Mouse (Mus musculus) forebrain, embryonic 15.5 days (tissue): ENCODE measurements around the gene Nrtn. TPM values are rescaled to one million over a fixed set of nuclear protein-coding genes. Genes with fewer than 3 reads are reported as not detected.

Experiments used
- ATAC-seq: fragments of 200-750 bp; cut with Nextera tagmentation; replicated peaks from 2 replicates; pipeline ENCODE4 v1.8.0; 2017; ENCODE audit warnings: mild to moderate bottlenecking, moderate TSS enrichment, moderate library complexity
- H3K27ac ChIP-seq: fragments of 300-500 bp; sonication (generic); replicated peaks from 2 replicates; pipeline ENCODE4 v1.5.1; 2015; ENCODE audit warnings: mild to moderate bottlenecking, inconsistent platforms
- H3K27me3 ChIP-seq: fragments of 300-500 bp; sonication (generic); 2 replicates; pipeline ENCODE4 v1.6.1; 2015; ENCODE audit warnings: inconsistent platforms
- H3K36me3 ChIP-seq: fragments of 300-500 bp; sonication (generic); 2 replicates; pipeline ENCODE4 v1.6.1; 2015; ENCODE audit warnings: mild to moderate bottlenecking, inconsistent platforms
- H3K4me1 ChIP-seq: fragments of 300-500 bp; sonication (generic); 2 replicates; pipeline ENCODE4 v1.6.1; 2015; ENCODE audit warnings: inconsistent platforms
- H3K4me2 ChIP-seq: fragments of 300-500 bp; sonication (generic); replicated peaks from 2 replicates; pipeline ENCODE4 v1.6.1; 2015; ENCODE audit warnings: mild to moderate bottlenecking, inconsistent platforms
- H3K4me3 ChIP-seq: fragments of 300-500 bp; sonication (generic); 2 replicates; pipeline ENCODE4 v1.5.1; 2015; ENCODE audit warnings: mild to moderate bottlenecking, inconsistent platforms
- H3K9ac ChIP-seq: fragments of 300-500 bp; sonication (generic); replicated peaks from 2 replicates; pipeline ENCODE4 v1.6.1; 2015; ENCODE audit warnings: mild to moderate bottlenecking, inconsistent platforms
- H3K9me3 ChIP-seq: fragments of 300-500 bp; sonication (generic); 2 replicates; pipeline ENCODE4 v1.6.1; 2016; ENCODE audit warnings: inconsistent platforms
- WGBS: fragments of 180-500 bp; shearing (Covaris S2); methylation state at CpG from one replicate; pipeline ENCODE4 v1.1.7; 2015; ENCODE audit warnings: mixed read lengths; 5-methylcytosine and 5-hydroxymethylcytosine counted together
- polyA plus RNA-seq: library from polyadenylated mRNA; unstranded; fragments of >200 nt; fragmentation: Nextera tagmentation; extraction: Ambion mirVana; gene quantifications from 2 replicates; pipeline ENCODE4 v1.2.1, GENCODE M21; 2015

Nrtn gene
- polyA plus RNA-seq, 1 experiment from 2014 or later = 1.2 TPM

DNA sequence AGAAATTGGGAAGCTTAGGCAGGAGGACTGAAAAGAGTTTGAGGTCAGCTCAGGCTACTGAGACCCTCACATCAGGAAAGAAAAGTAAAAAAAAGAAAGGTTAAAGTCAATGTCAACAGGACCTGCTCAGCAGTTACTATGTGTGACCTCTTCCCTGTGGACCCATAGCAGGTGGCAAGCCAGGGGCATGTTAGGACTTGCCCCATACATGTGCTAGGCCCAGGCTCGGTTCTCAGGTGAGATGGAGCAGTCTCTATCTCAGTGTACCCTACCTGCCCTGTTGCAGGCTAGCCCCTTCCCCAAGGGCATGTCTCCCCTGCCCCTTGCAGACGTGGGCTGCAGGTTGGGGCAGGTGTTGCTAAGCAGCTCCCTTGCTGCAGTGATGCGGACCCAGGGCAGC is 47.6 kb downstream of the Nrtn start:
- Histone ChIP-seq H3K36me3 (peaks cover 81% of the 10 kb centered on the region), H3K27me3 (no peaks in the 10 kb centered on the region), H3K4me3 (no peak overlapping the region), H3K4me2 (no peak overlapping the region), H3K9ac (no peak overlapping the region), H3K9me3 (no peaks in the 10 kb centered on the region), H3K27ac (no peak overlapping the region), H3K4me1 (no peaks in the 10 kb centered on the region)
- ATAC-seq = no peak
- WGBS = 89% methylated on average over 3 of the region's 3 CpGs

GRCm38 (mm10) chr17:56708692-56709091 is 48.6 kb downstream of the Nrtn start:
- no peak overlapping the region for H3K9ac ChIP-seq
- no peak for ATAC-seq
- no peak overlapping the region for H3K4me2 ChIP-seq
- H3K9me3 ChIP-seq = no peaks in the 10 kb centered on the region
- H3K36me3 ChIP-seq = peaks cover 87% of the 10 kb centered on the region
- H3K4me3 ChIP-seq = no peak overlapping the region
- no peaks in the 10 kb centered on the region for H3K27me3 ChIP-seq
- H3K27ac ChIP-seq = no peak overlapping the region
- H3K4me1 ChIP-seq = no peaks in the 10 kb centered on the region
- WGBS = 82% methylated on average over 4 of the region's 4 CpGs

DNA sequence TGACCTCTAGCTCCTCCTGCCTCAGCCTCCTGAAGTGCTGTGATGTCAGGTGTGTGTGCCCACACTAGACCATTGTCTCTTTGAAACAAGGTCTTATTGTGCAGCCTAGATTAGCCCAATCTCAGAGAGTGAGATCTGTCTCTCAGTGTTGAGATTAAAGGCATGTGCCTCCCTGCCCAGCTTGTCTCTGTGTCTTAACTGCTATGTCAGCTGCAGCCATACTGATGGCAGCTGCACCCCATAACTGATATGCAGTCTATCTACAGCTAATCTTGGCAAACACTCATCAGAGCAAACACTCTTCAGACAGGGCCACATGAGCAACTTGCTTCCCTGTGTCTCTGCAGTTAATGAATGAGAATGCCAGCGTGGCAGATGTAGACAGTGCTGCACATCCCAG is 50.8 kb downstream of the Nrtn start:
- Histone ChIP-seq H3K27ac (no peak overlapping the region), H3K4me3 (no peak overlapping the region), H3K4me1 (no peaks in the 10 kb centered on the region), H3K9ac (no peak overlapping the region), H3K27me3 (no peaks in the 10 kb centered on the region), H3K4me2 (no peak overlapping the region), H3K36me3 (peaks cover 94% of the 10 kb centered on the region), H3K9me3 (no peaks in the 10 kb centered on the region)
- 95% methylated on average over 1 of the region's 1 CpGs for WGBS
- ATAC-seq = no peak

- Histone ChIP-seq H3K36me3 (peaks cover 95% of the 10 kb centered on the region), H3K4me1 (no peaks in the 10 kb centered on the region), H3K27me3 (no peaks in the 10 kb centered on the region), H3K4me2 (no peak overlapping the region), H3K4me3 (no peak overlapping the region), H3K9ac (no peak overlapping the region), H3K27ac (no peak overlapping the region), H3K9me3 (no peaks in the 10 kb centered on the region)
- ATAC-seq = no peak
- 89% methylated on average over 4 of the region's 4 CpGs for WGBS
These were observed 54.3 kb downstream of the Nrtn start for GRCm38 (mm10) chr17:56703038-56703437.

Other genes with a start within 250 kb of the Nrtn start
- gene Znrf4, start 245.1 kb downstream of the Nrtn start, polyA plus RNA-seq = 0.14 and 0.36 TPM in 2 replicates
- 1.5 TPM in 2 replicates for gene Gm20219, start 203.1 kb downstream of the Nrtn start, polyA plus RNA-seq
- 76.1 and 84.7 TPM in 2 replicates for gene Safb2, start 172.9 kb downstream of the Nrtn start, polyA plus RNA-seq
- 125 and 132 TPM in 2 replicates for gene Safb, start 172.7 kb downstream of the Nrtn start, polyA plus RNA-seq
- 194 and 210 TPM in 2 replicates for gene 2410015M20Rik, start 147.8 kb downstream of the Nrtn start, polyA plus RNA-seq
- 1,126 and 1,235 TPM in 2 replicates for gene Rpl36, start 144.1 kb downstream of the Nrtn start, polyA plus RNA-seq
- gene Lonp1, start 130.6 kb downstream of the Nrtn start, polyA plus RNA-seq = 47.7 and 49.9 TPM in 2 replicates
- 0.98 and 1.1 TPM in 2 replicates for gene Catsperd, start 129.4 kb downstream of the Nrtn start, polyA plus RNA-seq
- gene Ranbp3, start 84.2 kb downstream of the Nrtn start, polyA plus RNA-seq = 114 and 115 TPM in 2 replicates
- gene Ndufa11, start 39.8 kb downstream of the Nrtn start, polyA plus RNA-seq = 425 and 444 TPM in 2 replicates
- gene Vmac, start 39.5 kb downstream of the Nrtn start, polyA plus RNA-seq = 18.4 and 20.3 TPM in 2 replicates
- gene Dus3l, start 7.2 kb upstream of the Nrtn start, polyA plus RNA-seq = 72.1 and 74.3 TPM in 2 replicates
- 0.66 and 0.73 TPM in 2 replicates for gene Prr22, start 12.7 kb upstream of the Nrtn start, polyA plus RNA-seq
- gene Rfx2, start 73.5 kb upstream of the Nrtn start, polyA plus RNA-seq = 4.4 and 4.5 TPM in 2 replicates
- gene Acsbg2, start 116.9 kb upstream of the Nrtn start, polyA plus RNA-seq = not detected in 2 replicates
- 0.43 and 0.50 TPM in 2 replicates for gene 1700061G19Rik, start 117.9 kb upstream of the Nrtn start, polyA plus RNA-seq
- gene Mllt1, start 177.9 kb upstream of the Nrtn start, polyA plus RNA-seq = 88.4 and 91.1 TPM in 2 replicates
- not detected in 2 replicates for gene Acer1, start 224.6 kb upstream of the Nrtn start, polyA plus RNA-seq
- gene Clpp, start 232.8 kb upstream of the Nrtn start, polyA plus RNA-seq = 162 and 175 TPM in 2 replicates
- 43.7 and 46.2 TPM in 2 replicates for gene Alkbh7, start 239.8 kb upstream of the Nrtn start, polyA plus RNA-seq
- gene Pspn, start 242.5 kb upstream of the Nrtn start, polyA plus RNA-seq = 0.45 and 0.55 TPM in 2 replicates